Mouse (Mus musculus) kidney, embryonic 16.5 days (tissue): Measurements from ENCODE around the gene Gad2. TPM values are rescaled to one million over a fixed set of nuclear protein-coding genes. Genes with fewer than 3 reads are reported as not detected.

Experiments
- microRNA-seq: library from miRNA; unstranded; fragments of <30 nt; microRNA quantifications from one replicate; pipeline ENCODE4, GENCODE M21; 2016
- polyA plus RNA-seq: library from polyadenylated mRNA; unstranded; fragments of >200 nt; fragmentation: Nextera tagmentation; extraction: Ambion mirVana; gene quantifications from 2 replicates; pipeline ENCODE4 v1.2.1, GENCODE M21; 2015

Gene Gad2
- polyA plus RNA-seq, 1 experiment from 2014 or later = not detected

Small RNA genes within 50 kb of the gene (microRNA-seq; reads per million reads assigned to microRNA genes)
- gene Gm23636 (not detected), gene Mir3967 (not detected)

Other genes with a start within 250 kb of the Gad2 start
- 1.7 and 1.8 TPM in 2 replicates for gene Apbb1ip, start 151.9 kb downstream of the Gad2 start, polyA plus RNA-seq